Mouse (Mus musculus) Patski (cell line): ENCODE results near the gene Tex45. TPM values are rescaled to one million over a fixed set of nuclear protein-coding genes. Genes with fewer than 3 reads are reported as not detected.

Experiments used
- ATAC-seq: fragments of 100-300 bp; one replicate; pipeline ENCODE4 v1.8.0; 2021
- CTCF ChIA-PET: fragments of 350-600 bp; sonication (Branson Sonifier 250); formaldehyde crosslinking; loops from one replicate; lab custom pipeline; 2022; ENCODE audit warnings: inconsistent platforms; lab: Charles Lee
- POLR2A ChIA-PET: fragments of 350-600 bp; sonication (Branson Sonifier 250); formaldehyde crosslinking; loops from one replicate; lab custom pipeline; 2022; ENCODE audit warnings: antibody characterized with exemption, inconsistent platforms; lab: Charles Lee
- DNase-seq: peaks from one replicate; pipeline ENCODE4 v3.0.0-alpha.2; 2011; ENCODE audit warnings: low read depth, low spot score
- H3K27me3 ChIP-seq: fragments of 371-371 bp; one replicate; pipeline ENCODE4 v1.5.1; 2021
- CTCF ChIP-seq: fragments of 100-300 bp; IDR thresholded peaks from one replicate; pipeline ENCODE4 v1.5.1; 2021
- in situ Hi-C: fragments of 300-500 bp; cut with MboI; formaldehyde crosslinking; loops from 3 replicates; pipeline ENCODE4 v1.11.1; 2018; ENCODE audit warnings: low pct_unique_long_range_greater_than_20kb, mixed read lengths
- polyA plus RNA-seq: library from polyadenylated mRNA; unstranded; gene quantifications from one replicate; pipeline ENCODE4 v1.2.3, GENCODE M21; 2021

Tex45 gene
- polyA plus RNA-seq, 1 experiment from 2014 or later = not detected

- in situ Hi-C loops = no loop called here
- no peak for ATAC-seq
- TF ChIP-seq CTCF = no peak
- no peak for DNase-seq
- POLR2A ChIA-PET = interaction anchor here (0.6 to 0.7 kb wide), 2 partner anchors 16 to 133 kb away, joined by 3 read pairs; partner anchors contain the start of gene Pex11g
- CTCF ChIA-PET = interaction anchor here (1.3 to 4.6 kb wide), 5 partner anchors 10 to 115 kb away, joined by 3 to 54 read pairs (median 16); no protein-coding TSS in a partner anchor
- H3K27me3 ChIP-seq = no peaks in the 10 kb centered on the region
These were observed 18.7 kb upstream of the Tex45 start for GRCm38 (mm10) chr8:3451992-3452391.

GRCm38 (mm10) chr8:3463248-3463647 is 7.4 kb upstream of the Tex45 start:
- ATAC-seq (no peak), DNase-seq (no peak)
- in situ Hi-C loops = no loop called here
- ChIA-PET POLR2A (no interaction called here), CTCF (interaction anchor here (1.6 to 2.3 kb wide), 3 partner anchors 13 to 209 kb away, joined by 4 to 16 read pairs (median 11); partner anchors contain the start of gene Fcor)
- TF ChIP-seq CTCF = no peak
- H3K27me3 ChIP-seq = no peaks in the 10 kb centered on the region

GRCm38 (mm10) chr8:3464309-3464708 is 6.4 kb upstream of the Tex45 start:
- ATAC-seq (no peak), DNase-seq (no peak)
- no peaks in the 10 kb centered on the region for H3K27me3 ChIP-seq
- POLR2A ChIA-PET = no interaction called here
- in situ Hi-C loops = no loop called here
- CTCF ChIA-PET = interaction anchor here (0.8 to 2.3 kb wide), 8 partner anchors 9 to 207 kb away, joined by 3 to 16 read pairs (median 4); partner anchors contain the start of genes Fcor and Zfp358
- TF ChIP-seq CTCF = no peak

- POLR2A ChIA-PET = interaction anchor here (0.6 to 1.4 kb wide), 7 partner anchors 13 to 62 kb away, joined by 3 to 10 read pairs (median 3); no protein-coding TSS in a partner anchor
These were observed 3.4 kb upstream of the Tex45 start, which contains the start of gene Pex11g for GRCm38 (mm10) chr8:3467006-3467885. TSS of gene Pex11g (minus strand) at chr8:3467680.

GRCm38 (mm10) chr8:3467886-3468545 is 2.6 kb upstream of the Tex45 start:
- CTCF ChIA-PET = interaction anchor here (0.7 to 2.5 kb wide), 7 partner anchors 12 to 209 kb away, joined by 3 to 6 read pairs (median 4); partner anchors contain the start of gene Zfp358
- no peak for DNase-seq
- in situ Hi-C loops = loop anchor here (5.0 kb wide), 1 partner anchor 209 kb away; the partner anchor contains the start of gene Trappc5
- no peak for TF ChIP-seq CTCF
- POLR2A ChIA-PET = interaction anchor here (0.6 to 1.4 kb wide), 4 partner anchors 15 to 62 kb away, joined by 3 to 6 read pairs (median 3); no protein-coding TSS in a partner anchor
- no peak for ATAC-seq
- no peaks in the 10 kb centered on the region for H3K27me3 ChIP-seq

More at GRCm38 (mm10) chr8:3467006-3467885, 3.4 kb upstream of the Tex45 start, which contains the start of gene Pex11g:
- no peak for TF ChIP-seq CTCF
- DNase-seq (peak; percentile 83), ATAC-seq (peak; percentile 97)
- in situ Hi-C loops = loop anchor here (5.0 kb wide), 1 partner anchor 210 kb away; the partner anchor contains the start of gene Trappc5
- CTCF ChIA-PET = interaction anchor here (0.6 to 2.5 kb wide), 6 partner anchors 13 to 210 kb away, joined by 3 to 6 read pairs (median 3); partner anchors contain the start of gene Zfp358
- no peaks in the 10 kb centered on the region for H3K27me3 ChIP-seq

GRCm38 (mm10) chr8:3468838-3469237 is 1.8 kb upstream of the Tex45 start:
- ATAC-seq (no peak), DNase-seq (no peak)
- no peaks in the 10 kb centered on the region for H3K27me3 ChIP-seq
- ChIA-PET POLR2A (interaction anchor here (1.4 kb wide), 1 partner anchor 39 kb away, joined by 3 read pairs; no protein-coding TSS in a partner anchor), CTCF (interaction anchor here (1.1 to 2.5 kb wide), 5 partner anchors 23 to 120 kb away, joined by 4 to 6 read pairs (median 4); partner anchors contain the start of gene Zfp358)
- in situ Hi-C loops = loop anchor here (5.0 kb wide), 1 partner anchor 208 kb away; the partner anchor contains the start of gene Trappc5
- TF ChIP-seq CTCF = peak; percentile 59

GRCm38 (mm10) chr8:3475715-3476429 is 5.2 kb downstream of the Tex45 start:
- in situ Hi-C loops = no loop called here
- POLR2A ChIA-PET = no interaction called here
- H3K27me3 ChIP-seq = no peaks in the 10 kb centered on the region
- no peak for DNase-seq
- CTCF ChIA-PET = no interaction called here
- no peak for TF ChIP-seq CTCF
- ATAC-seq = no peak

GRCm38 (mm10) chr8:3480221-3480785 is 9.6 kb downstream of the Tex45 start:
- DNase-seq (no peak), ATAC-seq (no peak)
- CTCF ChIA-PET = interaction anchor here (1.1 to 1.6 kb wide), 3 partner anchors 11 to 17 kb away, joined by 3 to 4 read pairs (median 3); no protein-coding TSS in a partner anchor
- no peaks in the 10 kb centered on the region for H3K27me3 ChIP-seq
- in situ Hi-C loops = no loop called here
- POLR2A ChIA-PET = interaction anchor here (1.2 kb wide), 2 partner anchors 12 to 14 kb away, joined by 5 to 10 read pairs; partner anchors contain the start of gene Zfp358
- TF ChIP-seq CTCF = no peak

GRCm38 (mm10) chr8:3481605-3482004 is 10.9 kb downstream of the Tex45 start:
- POLR2A ChIA-PET = interaction anchor here (1.2 kb wide), 1 partner anchor 11 kb away, joined by 5 read pairs; the partner anchor contains the start of gene Zfp358
- DNase-seq = no peak
- ATAC-seq = no peak
- no peak for TF ChIP-seq CTCF
- in situ Hi-C loops = no loop called here
- H3K27me3 ChIP-seq = no peaks in the 10 kb centered on the region
- CTCF ChIA-PET = interaction anchor here (1.1 to 1.2 kb wide), 3 partner anchors 10 to 110 kb away, joined by 3 to 4 read pairs (median 3); no protein-coding TSS in a partner anchor
